Mouse (Mus musculus) CH12.LX (cell line): ENCODE data around the gene Tm2d1. TPM values are rescaled to one million over a fixed set of nuclear protein-coding genes. Genes with fewer than 3 reads are reported as not detected.

ENCODE experiments used
- DNase-seq: peaks from one replicate; pipeline ENCODE4 v3.0.0-alpha.2; 2013; ENCODE audit errors: extremely low read depth
- H3K27ac ChIP-seq: 2 replicates; pipeline ENCODE4 v1.5.1; 2012; ENCODE audit warnings: low read depth, mild to moderate bottlenecking, control low read depth, moderate library complexity; ENCODE audit not compliant: insufficient read depth
- H3K27me3 ChIP-seq: replicated peaks from 2 replicates; pipeline ENCODE3; 2012; ENCODE audit warnings: inconsistent platforms
- H3K36me3 ChIP-seq, 2 experiments: replicated peaks in 1 of 2; 2 replicates each; pipeline versions ENCODE3 to v1.6.1; 2012; ENCODE audit warnings: inconsistent platforms in 1 of 2, low read length in 1 of 2, mild to moderate bottlenecking in 1 of 2, mixed read lengths in 1 of 2, moderate library complexity in 1 of 2; ENCODE audit not compliant: control insufficient read depth in 1 of 2, insufficient read depth in 1 of 2
- H3K4me1 ChIP-seq, 2 experiments: 2 replicates each; pipeline ENCODE4 v1.6.1; 2012; ENCODE audit warnings: inconsistent platforms in 1 of 2, moderate library complexity in 1 of 2; ENCODE audit not compliant: insufficient read depth in 2 of 2, control insufficient read depth in 1 of 2
- H3K4me2 ChIP-seq: 2 replicates; pipeline ENCODE4 v1.6.1; 2012; ENCODE audit warnings: low read depth, mild to moderate bottlenecking, control low read depth; ENCODE audit not compliant: poor library complexity, insufficient read depth, severe bottlenecking
- H3K4me3 ChIP-seq, 3 experiments: fragments of 150-350 bp in 1 of 3; sonication (generic) in 1 of 3; replicated peaks in 1 of 3; 2 replicates each; pipeline versions ENCODE3 to v1.5.1; 2011 to 2012; ENCODE audit warnings: low read depth in 2 of 3, low read length in 2 of 3, mild to moderate bottlenecking in 2 of 3, moderate library complexity in 2 of 3, control low read depth in 1 of 3, improper control_type of control experiment in 1 of 3, inconsistent platforms in 1 of 3, mixed read lengths in 1 of 3; ENCODE audit not compliant: poor library complexity in 1 of 3
- H3K79me2 ChIP-seq: replicated peaks from 2 replicates; pipeline ENCODE4 v1.6.1; 2012; ENCODE audit warnings: mild to moderate bottlenecking, moderate library complexity; ENCODE audit not compliant: control insufficient read depth, poor library complexity, insufficient read depth, severe bottlenecking; ENCODE audit errors: extremely low read depth
- H3K9ac ChIP-seq: 2 replicates; pipeline ENCODE4 v1.6.1; 2012; ENCODE audit warnings: low read depth, mild to moderate bottlenecking, control low read depth, moderate library complexity; ENCODE audit not compliant: insufficient read depth
- H3K9me3 ChIP-seq: replicated peaks from 2 replicates; pipeline ENCODE3; 2012; ENCODE audit warnings: low read length, inconsistent platforms, mixed read lengths
- BHLHE40 ChIP-seq: IDR thresholded peaks from 2 replicates; pipeline ENCODE4 v1.6.1; 2011; ENCODE audit warnings: mild to moderate bottlenecking, low read depth, low read length, improper control_type of control experiment
- CHD2 ChIP-seq: IDR thresholded peaks from 2 replicates; pipeline ENCODE4 v1.6.1; 2011; ENCODE audit warnings: low read length, improper control_type of control experiment
- CTCF ChIP-seq, 2 experiments: IDR thresholded peaks in 1 of 2; conservative IDR thresholded peaks in 1 of 2; 2 replicates each; pipeline ENCODE4 v1.5.1; 2011 to 2012; ENCODE audit warnings: low read depth in 2 of 2, low read length in 2 of 2, improper control_type of control experiment in 1 of 2, inconsistent platforms in 1 of 2, mild to moderate bottlenecking in 1 of 2, moderate library complexity in 1 of 2
- E2F4 ChIP-seq: IDR thresholded peaks from 2 replicates; pipeline ENCODE4 v1.6.1; 2011; ENCODE audit warnings: low read depth, low read length, improper control_type of control experiment; ENCODE audit not compliant: insufficient replicate concordance
- EP300 ChIP-seq: IDR thresholded peaks from 2 replicates; pipeline ENCODE4 v1.6.1; 2011; ENCODE audit warnings: low read length, improper control_type of control experiment
- IRF4 ChIP-seq: IDR thresholded peaks from 2 replicates; pipeline ENCODE4 v1.6.1; 2014; ENCODE audit warnings: low read depth, mild to moderate bottlenecking, inconsistent platforms, low read length, improper control_type of control experiment
- JUND ChIP-seq: conservative IDR thresholded peaks from 2 replicates; pipeline ENCODE4 v1.6.1; 2011; ENCODE audit warnings: low read depth, low read length, improper control_type of control experiment
- NELFE ChIP-seq: IDR thresholded peaks from 2 replicates; pipeline ENCODE4 v1.6.1; 2011; ENCODE audit warnings: low read depth, low read length, improper control_type of control experiment
- RAD21 ChIP-seq: IDR thresholded peaks from 2 replicates; pipeline ENCODE4 v1.6.1; 2011; ENCODE audit warnings: low read depth, mild to moderate bottlenecking, low read length, improper control_type of control experiment, moderate library complexity
- RCOR1 ChIP-seq: conservative IDR thresholded peaks from 2 replicates; pipeline ENCODE4 v1.6.1; 2012; ENCODE audit warnings: low read depth, mild to moderate bottlenecking, inconsistent platforms, low read length, improper control_type of control experiment
- SMC3 ChIP-seq: IDR thresholded peaks from 2 replicates; pipeline ENCODE4 v1.6.1; 2011; ENCODE audit warnings: low read depth, low read length, improper control_type of control experiment
- TBP ChIP-seq: conservative IDR thresholded peaks from 2 replicates; pipeline ENCODE4 v1.6.1; 2011; ENCODE audit warnings: low read depth, low read length, improper control_type of control experiment
- USF2 ChIP-seq: conservative IDR thresholded peaks from 2 replicates; pipeline ENCODE4 v1.6.1; 2011; ENCODE audit warnings: low read depth, low read length, improper control_type of control experiment
- ZMIZ1 ChIP-seq: IDR thresholded peaks from 2 replicates; pipeline ENCODE4 v1.6.1; 2012; ENCODE audit warnings: low read depth, mild to moderate bottlenecking, inconsistent platforms, low read length, improper control_type of control experiment
- dilution Hi-C: fragments of 300-500 bp; cut with MboI; formaldehyde crosslinking; loops from 2 replicates; pipeline ENCODE4 v1.14.3; 2020; ENCODE audit warnings: low sequenced_read_pairs; ENCODE audit not compliant: extremely low pct_unique_long_range_greater_than_20kb, extremely low pct_ligation_motif_present
- in situ Hi-C: fragments of 300-500 bp; cut with MboI; formaldehyde crosslinking; loops from 3 replicates; pipeline ENCODE4 v1.14.3; 2019; ENCODE audit warnings: low sequenced_read_pairs, low pct_ligation_motif_present, low pct_unique_long_range_greater_than_20kb, mixed read lengths
- polyA plus RNA-seq: library from polyadenylated mRNA; unstranded; fragments of >175 nt; gene quantifications from 2 replicates; pipeline ENCODE4 v1.2.1, GENCODE M21; 2012; ENCODE audit warnings: low read depth; ENCODE audit not compliant: insufficient read length
- total RNA-seq, 2 experiments: library from RNA; depleted of rRNA; stranded (reverse); fragments of 300-350 nt in 1 of 2; fragments of >200 nt in 1 of 2; gene quantifications; 2 replicates each; pipeline ENCODE4 v1.2.3; 2012 to 2014

Tm2d1 gene
- total and polyA plus RNA-seq, 3 experiments, result 14.8 to 54.9 (median 37.1) TPM

GRCm38 (mm10) chr4:98335726-98336125 is 47.4 kb downstream of the Tm2d1 start:
- no peak overlapping the region for H3K9ac ChIP-seq
- peaks cover 10% of the 10 kb centered on the region for H3K9me3 ChIP-seq
- H3K27me3 ChIP-seq, result no peaks in the 10 kb centered on the region
- no peak overlapping the region for H3K4me2 ChIP-seq
- no peaks in the 10 kb centered on the region for H3K4me1 ChIP-seq
- H3K27ac ChIP-seq, result no peak overlapping the region
- H3K79me2 ChIP-seq, result no peaks in the 10 kb centered on the region
- no peak overlapping the region for H3K4me3 ChIP-seq
- dilution Hi-C loops, result no loop called here
- TF ChIP-seq CTCF (conservative IDR thresholded peaks at IDR 0.05 in 1 of 2, IDR thresholded peaks at IDR 0.05 in 1 of 2; ENCODE audit: low read depth in 2 of 2, low read length in 2 of 2) (no peak), IRF4 (no peak), CHD2 (no peak), E2F4 (no peak), BHLHE40 (no peak), TBP (no peak), ZMIZ1 (no peak), JUND (no peak), RCOR1 (no peak), NELFE (no peak)
- in situ Hi-C loops, result no loop called here
- H3K36me3 ChIP-seq, result no peaks in the 10 kb centered on the region
- no peak for DNase-seq

- H3K27ac ChIP-seq, result no peak overlapping the region
- TF ChIP-seq USF2, result no peak
- TF ChIP-seq RAD21, result peak; percentile 41
- TF ChIP-seq SMC3, result peak; percentile 22; the same call in 1 of the 2 replicates
- no peak for TF ChIP-seq EP300
- peak; percentile 26; the same call in 1 of the 2 replicates for TF ChIP-seq BHLHE40
- TF ChIP-seq CTCF (conservative IDR thresholded peaks at IDR 0.05 in 1 of 2, IDR thresholded peaks at IDR 0.05 in 1 of 2; ENCODE audit: low read depth in 2 of 2, low read length in 2 of 2), result peak in 1 of 2 experiments; percentile 53; a peak in 3 of 4 replicates
- no peak for TF ChIP-seq NELFE
- TF ChIP-seq, all 38 proteins: peak for 4
- H3K9ac ChIP-seq, result no peak overlapping the region
- H3K79me2 ChIP-seq, result no peaks in the 10 kb centered on the region
- H3K4me3 ChIP-seq, result peak overlapping the region in 1 of 3 experiments; percentile 31
- H3K27me3 ChIP-seq, result peaks cover 41% of the 10 kb centered on the region
- in situ Hi-C loops (no loop called here), dilution Hi-C loops (no loop called here)
- peaks cover 0 to 4% of the 10 kb centered on the region in 2 experiments; a peak in 1 of 4 replicates for H3K4me1 ChIP-seq
- peaks cover 3% of the 10 kb centered on the region for H3K9me3 ChIP-seq
- no peak overlapping the region for H3K4me2 ChIP-seq
- no peaks in the 10 kb centered on the region for H3K36me3 ChIP-seq
- DNase-seq, result peak; percentile 61
Observed at GRCm38 (mm10) chr4:98322223-98322622, 60.9 kb downstream of the Tm2d1 start.
